Mouse (Mus musculus): ENCODE data around the gene Zbtb7b.

- TF ChIP-seq CTCF (IDR thresholded peaks at IDR 0.05; ENCODE audit: extremely low read depth, insufficient read depth, low read length) (no peak), POLR2A (IDR thresholded peaks at IDR 0.05; ENCODE audit: extremely low read depth, insufficient read depth, low read length) (no peak)
Measured at GRCm38 (mm10) chr3:89409701-89410100, 15.1 kb upstream of the Zbtb7b start.

Measured in cortical plate, adult 2 months (tissue).